Mouse (Mus musculus): Measurements from ENCODE around the gene Fgf18. TPM values are rescaled to one million over a fixed set of nuclear protein-coding genes. Genes with fewer than 3 reads are reported as not detected.

Gene Fgf18
- polyA plus RNA-seq, 1 experiment from 2014 or later = 4.3 TPM

GRCm38 (mm10) chr11:33089856-33090255, 57.3 kb downstream of the Fgf18 start:
- DNase-seq (ENCODE audit: low read depth, low spot score) (no peak), ATAC-seq (no peak)
- POLR2A ChIA-PET = interaction anchor here (0.9 kb wide), 1 partner anchor 14 kb away, joined by 3 read pairs; no protein-coding TSS in a partner anchor
- CTCF ChIA-PET = interaction anchor here (1.2 kb wide), 1 partner anchor 12 kb away, joined by 3 read pairs; no protein-coding TSS in a partner anchor
- in situ Hi-C loops (cut with MboI; ENCODE audit: low pct_unique_long_range_greater_than_20kb) = no loop called here
- H3K27me3 ChIP-seq = no peaks in the 10 kb centered on the region
- TF ChIP-seq CTCF (IDR thresholded peaks at IDR 0.05) = no peak

- ChIA-PET CTCF (no interaction called here), POLR2A (no interaction called here)
- in situ Hi-C loops (cut with MboI; ENCODE audit: low pct_unique_long_range_greater_than_20kb) = no loop called here
- TF ChIP-seq CTCF (IDR thresholded peaks at IDR 0.05) = no peak
- no peaks in the 10 kb centered on the region for H3K27me3 ChIP-seq
- ATAC-seq (peak; percentile 31), DNase-seq (ENCODE audit: low read depth, low spot score) (no peak)
Measured at GRCm38 (mm10) chr11:33088181-33088580, 59.0 kb downstream of the Fgf18 start.

GRCm38 (mm10) chr11:33086046-33086445, 61.2 kb downstream of the Fgf18 start:
- DNase-seq (ENCODE audit: low read depth, low spot score) (no peak), ATAC-seq (no peak)
- TF ChIP-seq CTCF (IDR thresholded peaks at IDR 0.05) = no peak
- H3K27me3 ChIP-seq = no peaks in the 10 kb centered on the region
- ChIA-PET CTCF (interaction anchor here (2.0 kb wide), 1 partner anchor 11 kb away, joined by 8 read pairs; no protein-coding TSS in a partner anchor), POLR2A (no interaction called here)
- in situ Hi-C loops (cut with MboI; ENCODE audit: low pct_unique_long_range_greater_than_20kb) = no loop called here

- POLR2A ChIA-PET = no interaction called here
- in situ Hi-C loops (cut with MboI; ENCODE audit: low pct_unique_long_range_greater_than_20kb) = no loop called here
- TF ChIP-seq CTCF (IDR thresholded peaks at IDR 0.05) = no peak
- ATAC-seq (no peak), DNase-seq (ENCODE audit: low read depth, low spot score) (no peak)
- CTCF ChIA-PET = interaction anchor here (2.0 kb wide), 1 partner anchor 11 kb away, joined by 8 read pairs; no protein-coding TSS in a partner anchor
- no peaks in the 10 kb centered on the region for H3K27me3 ChIP-seq
Measured at GRCm38 (mm10) chr11:33085514-33085913, 61.7 kb downstream of the Fgf18 start.

GRCm38 (mm10) chr11:33085054-33085453, 62.1 kb downstream of the Fgf18 start:
- CTCF ChIA-PET = interaction anchor here (2.0 kb wide), 1 partner anchor 12 kb away, joined by 8 read pairs; no protein-coding TSS in a partner anchor
- H3K27me3 ChIP-seq = no peaks in the 10 kb centered on the region
- ATAC-seq (no peak), DNase-seq (ENCODE audit: low read depth, low spot score) (no peak)
- no peak for TF ChIP-seq CTCF (IDR thresholded peaks at IDR 0.05)
- POLR2A ChIA-PET = no interaction called here
- in situ Hi-C loops (cut with MboI; ENCODE audit: low pct_unique_long_range_greater_than_20kb) = no loop called here

GRCm38 (mm10) chr11:33084041-33084440, 63.2 kb downstream of the Fgf18 start:
- POLR2A ChIA-PET = no interaction called here
- in situ Hi-C loops (cut with MboI; ENCODE audit: low pct_unique_long_range_greater_than_20kb) = no loop called here
- CTCF ChIA-PET = interaction anchor here (0.8 to 2.0 kb wide), 2 partner anchors 14 to 56 kb away, joined by 3 to 4 read pairs; no protein-coding TSS in a partner anchor
- TF ChIP-seq CTCF (IDR thresholded peaks at IDR 0.05) = no peak
- H3K27me3 ChIP-seq = no peaks in the 10 kb centered on the region
- ATAC-seq (no peak), DNase-seq (ENCODE audit: low read depth, low spot score) (no peak)

- TF ChIP-seq CTCF (IDR thresholded peaks at IDR 0.05) = no peak
- no peak for DNase-seq (ENCODE audit: low read depth, low spot score)
- in situ Hi-C loops (cut with MboI; ENCODE audit: low pct_unique_long_range_greater_than_20kb) = no loop called here
- ATAC-seq = no peak
- ChIA-PET POLR2A (no interaction called here), CTCF (no interaction called here)
- no peaks in the 10 kb centered on the region for H3K27me3 ChIP-seq
Measured at GRCm38 (mm10) chr11:33081175-33081574, 66.0 kb downstream of the Fgf18 start.

- ChIA-PET POLR2A (no interaction called here), CTCF (no interaction called here)
- in situ Hi-C loops (cut with MboI; ENCODE audit: low pct_unique_long_range_greater_than_20kb) = no loop called here
- no peak for TF ChIP-seq CTCF (IDR thresholded peaks at IDR 0.05)
- no peak for DNase-seq (ENCODE audit: low read depth, low spot score)
- ATAC-seq = no peak
- H3K27me3 ChIP-seq = no peaks in the 10 kb centered on the region
Measured at GRCm38 (mm10) chr11:33080046-33080808, 67.0 kb downstream of the Fgf18 start.

GRCm38 (mm10) chr11:33079424-33079823, 67.8 kb downstream of the Fgf18 start:
- ATAC-seq (no peak), DNase-seq (ENCODE audit: low read depth, low spot score) (no peak)
- no peaks in the 10 kb centered on the region for H3K27me3 ChIP-seq
- TF ChIP-seq CTCF (IDR thresholded peaks at IDR 0.05) = no peak
- ChIA-PET CTCF (no interaction called here), POLR2A (no interaction called here)
- in situ Hi-C loops (cut with MboI; ENCODE audit: low pct_unique_long_range_greater_than_20kb) = no loop called here

GRCm38 (mm10) chr11:33078036-33078435, 69.2 kb downstream of the Fgf18 start:
- no peaks in the 10 kb centered on the region for H3K27me3 ChIP-seq
- in situ Hi-C loops (cut with MboI; ENCODE audit: low pct_unique_long_range_greater_than_20kb) = no loop called here
- no peak for TF ChIP-seq CTCF (IDR thresholded peaks at IDR 0.05)
- DNase-seq (ENCODE audit: low read depth, low spot score) (no peak), ATAC-seq (peak; percentile 93)
- ChIA-PET CTCF (interaction anchor here (0.9 kb wide), 1 partner anchor 12 kb away, joined by 3 read pairs; no protein-coding TSS in a partner anchor), POLR2A (no interaction called here)

GRCm38 (mm10) chr11:33075293-33075692, 71.9 kb downstream of the Fgf18 start:
- no peak for ATAC-seq
- TF ChIP-seq CTCF (IDR thresholded peaks at IDR 0.05) = no peak
- POLR2A ChIA-PET = no interaction called here
- in situ Hi-C loops (cut with MboI; ENCODE audit: low pct_unique_long_range_greater_than_20kb) = no loop called here
- no peak for DNase-seq (ENCODE audit: low read depth, low spot score)
- CTCF ChIA-PET = no interaction called here
- no peaks in the 10 kb centered on the region for H3K27me3 ChIP-seq

Measured in Patski (cell line).